Comparison of ENCODE assay signal across 34 mouse cellular contexts in genomic region chr19:44077024-44077423, GRCm38 (mm10). TPM values are rescaled to one million over a fixed set of nuclear protein-coding genes. Genes with fewer than 3 reads are reported as not detected.
"Had no signal": no experiment of that assay in that cellular context is flagged by ENCODE, and none has a peak within 500 bp of the region (broad histone marks: within the 10 kb centered on the region; RNA-seq: fewer than 3 reads in every experiment).

No protein-coding gene starts in this region.

- H3K9ac ChIP-seq: forebrain, postnatal 0 days; heart, embryonic 12.5 days; hindbrain, embryonic 12.5 days; hindbrain, embryonic 14.5 days; intestine, embryonic 15.5 days; limb, embryonic 12.5 days; liver, embryonic 13.5 days; liver, embryonic 15.5 days; liver, postnatal 0 days had no signal

- H3K9me3 ChIP-seq: heart, embryonic 10.5 days; heart, embryonic 12.5 days; hindbrain, embryonic 10.5 days; hindbrain, embryonic 12.5 days; intestine, embryonic 15.5 days; limb, embryonic 10.5 days; limb, embryonic 12.5 days; liver, embryonic 13.5 days; liver, embryonic 15.5 days had no signal

- H3K27ac ChIP-seq: gastrocnemius, adult 2 months; heart, adult 2 months; heart, embryonic 10.5 days; hindbrain, embryonic 10.5 days; hindbrain, embryonic 12.5 days; hindbrain, embryonic 14.5 days; intestine, embryonic 15.5 days; layer of hippocampus, adult 2 months; left cerebral cortex, adult 2 months; liver, embryonic 13.5 days; liver, embryonic 15.5 days had no signal

- H3K4me3 ChIP-seq: gastrocnemius, adult 2 months; heart, adult 2 months; heart, embryonic 10.5 days; heart, embryonic 12.5 days; hindbrain, embryonic 10.5 days; hindbrain, embryonic 12.5 days; intestine, embryonic 15.5 days; layer of hippocampus, adult 2 months; left cerebral cortex, adult 2 months; limb, embryonic 10.5 days; limb, embryonic 12.5 days; liver, embryonic 13.5 days; liver, embryonic 15.5 days had no signal

- H3K4me2 ChIP-seq: heart, embryonic 12.5 days; hindbrain, embryonic 12.5 days; hindbrain, embryonic 14.5 days; intestine, embryonic 15.5 days; liver, embryonic 11.5 days; liver, embryonic 13.5 days; liver, embryonic 15.5 days had no signal

- DNase-seq: forebrain, postnatal 0 days; gastrocnemius, adult 2 months; gastrocnemius, postnatal 10 days; gastrocnemius, postnatal 25 days; heart, adult 2 months; heart, postnatal 10 days; heart, postnatal 4 days; kidney, adult 18-20 months; kidney, adult 8-10 months; kidney, postnatal 36 days; liver; liver, embryonic 13.5 days; liver, postnatal 0 days had no signal

- ATAC-seq: forebrain, postnatal 0 days; hindbrain, embryonic 16.5 days; inflammation-experienced regulatory T-cells, adult 6 months; intestine, embryonic 15.5 days; intestine, postnatal 0 days; liver, postnatal 0 days had no signal

- H3K27me3 ChIP-seq: heart, embryonic 12.5 days; hindbrain, embryonic 12.5 days; intestine, embryonic 15.5 days; limb, embryonic 12.5 days; liver, embryonic 13.5 days; liver, embryonic 15.5 days had no signal

- H3K4me1 ChIP-seq: heart, embryonic 10.5 days; heart, embryonic 12.5 days; hindbrain, embryonic 10.5 days; hindbrain, embryonic 12.5 days; intestine, embryonic 15.5 days; liver, embryonic 13.5 days; liver, embryonic 15.5 days had no signal

RNA-seq across cellular contexts. Expression of gene Cyp2c23, which starts 48.0 kb away (rescaled TPM):
- total RNA-seq: forebrain, postnatal 0 days; gastrocnemius, adult 2 months; gastrocnemius, postnatal 10 days; gastrocnemius, postnatal 25 days; granulocyte monocyte progenitor cell, adult 5-6 weeks; heart, adult 2 months; heart, postnatal 25 days; heart, postnatal 4 days; layer of hippocampus, adult 2 months; layer of hippocampus, postnatal 10 days; layer of hippocampus, postnatal 25 days had no signal
- polyA plus RNA-seq: forebrain, postnatal 0 days; heart, adult 2 months; heart, embryonic 14.5 days; heart, embryonic 16.5 days; hindbrain, embryonic 10.5 days; hindbrain, embryonic 12.5 days; hindbrain, embryonic 14.5 days; hindbrain, embryonic 16.5 days; inflammation-experienced regulatory T-cells, adult 6 months; limb, embryonic 10.5 days had no signal
